Mouse (Mus musculus): Measurements from ENCODE around the gene Lrrc8d.

GRCm38 (mm10) chr5:105813036-105813435 is 113.3 kb downstream of the Lrrc8d start:
- no peak for TF ChIP-seq CTCF (IDR thresholded peaks at IDR 0.05; ENCODE audit: insufficient read depth, low read length)
- no peak for TF ChIP-seq POLR2A (IDR thresholded peaks at IDR 0.05; ENCODE audit: borderline replicate concordance, extremely low read depth, low read depth, low read length)
